Mouse (Mus musculus): ENCODE results near the gene Pcp4l1.

Pcp4l1 gene

DNA sequence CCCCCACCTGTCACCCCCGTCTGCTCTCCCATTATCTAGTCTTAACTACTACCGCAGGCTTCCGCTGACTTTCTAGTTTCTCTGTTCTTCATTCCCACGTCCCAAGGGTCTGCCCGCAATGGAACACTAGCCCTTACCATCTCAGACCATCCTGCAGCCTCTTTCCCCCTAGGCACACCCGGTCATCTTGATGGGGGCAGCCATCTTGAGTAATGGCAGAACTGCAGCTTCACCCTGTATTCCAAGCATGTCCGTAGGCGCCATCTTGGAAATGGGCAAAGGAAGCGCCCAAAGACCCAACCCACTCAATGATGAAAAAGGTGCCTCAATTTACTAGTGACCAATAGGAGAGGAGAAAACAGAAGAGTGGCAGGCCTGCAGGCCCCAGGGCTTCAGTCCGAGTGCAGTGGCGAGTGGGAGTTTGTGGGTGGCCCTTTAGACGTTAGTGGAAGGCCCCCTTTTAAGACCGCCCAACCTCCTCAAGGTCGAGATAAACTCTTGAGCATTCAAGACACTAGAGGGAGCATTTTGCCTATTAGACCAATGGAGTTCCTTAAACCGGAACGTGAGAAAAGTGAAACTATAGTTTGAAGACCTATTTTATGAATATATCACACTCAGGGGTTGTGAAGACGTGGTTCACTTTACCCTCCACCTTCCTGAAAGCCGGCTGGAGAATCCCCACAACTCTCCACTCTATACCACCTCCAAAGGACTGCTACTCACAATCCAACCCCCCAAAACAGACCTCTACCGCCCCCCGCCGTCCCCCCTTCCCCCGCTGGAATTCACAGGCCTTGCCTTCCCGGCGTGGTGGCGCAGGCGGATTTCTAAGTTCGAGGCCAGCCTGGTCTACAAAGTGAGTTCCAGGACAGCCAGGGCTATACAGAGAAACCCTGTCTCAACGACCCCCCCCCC, 26.4 kb upstream of the Pcp4l1 start, which contains the start of gene Tomm40l:
Tomm40l (minus strand) TSS at position 277 of the 918 bp plus-strand sequence.
- peak; percentile 92 to 93 for DNase-seq (ENCODE audit: low read depth in 2 of 2, low spot score in 2 of 2)

DNA sequence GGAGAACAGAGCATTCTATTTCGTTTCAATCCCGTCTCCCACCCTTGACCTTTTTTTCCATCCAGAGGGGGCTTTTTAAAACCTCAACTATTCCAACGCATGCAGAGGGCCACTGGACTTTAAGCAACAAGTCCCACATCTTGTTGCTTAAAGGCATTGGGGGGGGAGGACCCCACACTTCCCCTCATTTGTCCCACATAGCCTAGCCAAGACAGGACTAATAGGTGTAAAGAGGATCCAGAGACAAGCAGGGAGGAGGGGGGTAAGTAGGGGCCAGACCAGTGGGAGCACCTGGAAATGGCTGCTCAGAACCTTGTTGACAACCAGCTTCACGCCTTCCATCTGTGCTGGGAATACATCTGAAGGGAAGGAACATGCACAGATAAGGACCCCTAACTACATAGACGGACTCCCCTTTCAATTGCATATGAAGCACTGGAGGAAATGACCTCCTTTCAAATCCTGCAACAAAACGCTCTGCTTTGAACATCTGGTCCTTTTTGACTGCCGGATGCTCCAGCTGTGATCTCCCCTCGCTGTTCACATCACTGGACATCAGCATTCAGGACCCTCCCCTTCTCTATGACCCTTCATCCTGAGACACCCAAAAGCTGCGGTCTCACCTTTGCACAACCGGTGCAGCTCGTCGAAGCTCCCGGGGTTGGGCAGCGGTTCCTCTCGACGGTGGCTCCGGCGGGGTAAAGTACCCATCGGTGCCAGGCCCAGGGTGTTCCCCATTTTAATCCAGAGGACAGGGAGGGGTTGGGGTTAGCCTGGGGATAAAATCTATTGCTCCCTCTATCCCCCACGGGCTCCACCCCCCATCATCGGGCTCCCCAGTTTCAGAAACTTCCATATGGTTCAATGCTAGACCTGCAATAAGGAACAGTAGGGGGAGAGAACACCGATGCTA, 25.5 kb upstream of the Pcp4l1 start:
- DNase-seq (ENCODE audit: low read depth in 2 of 2, low spot score in 2 of 2) = no peak

DNA sequence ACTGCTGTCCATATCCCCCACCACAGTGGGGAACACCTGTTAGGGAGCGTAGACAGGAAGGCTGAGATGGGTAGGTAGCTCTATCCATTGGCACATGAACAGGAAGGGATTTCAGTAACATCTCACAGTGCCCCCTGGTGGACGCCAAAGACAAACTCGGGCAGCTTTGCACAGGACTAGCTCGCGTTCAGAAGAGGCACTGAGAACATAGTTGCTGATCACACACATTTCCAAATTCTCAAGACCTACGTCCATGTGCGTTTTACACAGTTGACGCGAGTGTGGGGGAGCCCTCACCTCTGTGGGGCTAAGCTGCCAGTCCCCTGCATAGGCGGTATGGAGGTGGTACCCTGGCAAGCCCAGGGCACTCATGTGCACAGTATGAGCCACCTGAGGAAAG, 24.8 kb upstream of the Pcp4l1 start:
- peak; percentile 68 to 77 for DNase-seq (ENCODE audit: low read depth in 2 of 2, low spot score in 2 of 2)

DNA sequence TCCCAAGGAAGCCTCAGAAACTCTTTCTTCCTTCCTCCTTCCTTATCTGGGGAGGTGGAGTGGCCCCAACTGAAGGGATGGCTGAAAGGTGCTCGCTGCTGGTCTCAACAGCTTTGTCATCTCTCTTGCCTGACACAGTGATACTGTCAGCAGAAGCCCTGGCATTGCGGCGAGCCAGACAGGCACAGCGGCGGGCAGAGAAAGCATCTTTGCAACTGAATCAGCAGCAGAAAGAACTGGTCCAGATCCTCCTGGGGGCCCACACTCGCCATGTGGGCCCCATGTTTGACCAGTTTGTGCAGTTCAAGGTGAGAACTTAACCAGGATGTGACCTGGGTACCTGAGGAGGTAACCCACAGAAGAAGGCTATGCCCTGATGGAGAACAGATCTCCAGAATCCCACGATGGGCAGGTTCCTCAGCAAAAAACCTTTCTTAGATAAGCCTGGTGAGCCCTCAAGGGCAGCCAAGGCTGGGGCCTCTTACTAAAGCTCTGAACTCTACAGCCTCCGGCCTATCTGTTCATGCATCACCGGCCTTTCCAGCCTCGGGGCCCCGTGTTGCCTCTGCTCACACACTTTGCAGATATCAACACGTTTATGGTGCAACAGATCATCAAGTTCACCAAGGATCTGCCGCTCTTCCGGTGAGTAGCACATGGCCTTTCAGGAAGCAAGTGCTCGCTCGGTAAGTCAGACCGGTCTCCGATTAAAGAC, 20.3 kb upstream of the Pcp4l1 start:
- DNase-seq (ENCODE audit: low read depth in 2 of 2, low spot score in 2 of 2) = no peak

DNA sequence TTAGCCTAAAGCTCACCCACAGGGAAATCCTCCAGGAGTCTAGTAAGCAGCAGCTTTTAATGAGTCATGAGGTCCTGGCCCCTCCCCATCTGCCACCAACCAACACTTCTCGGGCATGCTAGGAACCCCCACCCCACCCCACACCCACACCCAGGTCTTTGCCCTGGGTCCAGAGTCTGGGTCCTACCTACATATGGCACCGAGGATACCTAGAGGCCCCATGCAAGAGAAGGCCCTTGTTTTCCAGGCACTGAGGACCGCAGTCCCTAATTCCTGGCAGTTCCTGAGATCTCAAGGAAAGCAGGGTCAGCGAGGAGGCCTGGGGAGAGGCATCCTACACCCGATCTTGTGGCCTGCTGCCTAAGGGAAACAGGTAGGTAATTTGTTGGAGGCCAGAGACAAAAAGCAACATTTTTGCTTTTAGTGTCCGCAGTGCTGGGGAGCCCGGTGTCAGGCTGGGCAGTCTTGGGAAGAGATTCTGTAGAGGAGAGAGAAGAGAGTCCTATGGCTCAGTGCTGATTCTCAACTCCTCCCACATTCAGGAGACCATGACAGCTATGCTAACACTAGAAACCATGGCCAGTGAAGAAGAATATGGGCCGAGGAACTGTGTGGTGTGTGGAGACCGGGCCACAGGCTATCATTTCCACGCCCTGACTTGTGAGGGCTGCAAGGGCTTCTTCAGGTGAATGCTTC, 17.9 kb upstream of the Pcp4l1 start, which contains the start of gene Nr1i3:
Nr1i3 (plus strand) TSS at position 170 of the 696 bp plus-strand sequence.
- no peak for DNase-seq (ENCODE audit: low read depth in 2 of 2, low spot score in 2 of 2)

DNA sequence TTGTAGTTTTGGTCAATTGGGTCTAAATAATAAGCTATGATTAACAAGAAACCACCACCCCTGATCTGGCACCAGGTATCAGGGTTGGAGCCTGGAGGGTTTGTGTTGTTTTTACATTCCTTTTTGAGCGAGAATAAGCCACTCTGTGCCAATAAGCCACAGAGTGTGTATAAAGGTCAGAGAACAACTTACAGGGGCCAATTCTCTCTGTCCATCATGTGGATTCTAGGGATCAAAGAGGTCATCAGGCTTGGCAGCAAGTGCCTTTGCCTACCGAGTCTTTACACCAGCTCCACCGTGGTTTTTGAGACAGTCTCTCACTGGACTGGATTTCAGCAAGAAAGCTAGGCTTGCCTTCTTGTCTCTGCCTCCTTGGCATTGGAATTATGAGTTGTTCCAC, 16.8 kb upstream of the Pcp4l1 start:
- no peak for DNase-seq (ENCODE audit: low read depth in 2 of 2, low spot score in 2 of 2)

DNA sequence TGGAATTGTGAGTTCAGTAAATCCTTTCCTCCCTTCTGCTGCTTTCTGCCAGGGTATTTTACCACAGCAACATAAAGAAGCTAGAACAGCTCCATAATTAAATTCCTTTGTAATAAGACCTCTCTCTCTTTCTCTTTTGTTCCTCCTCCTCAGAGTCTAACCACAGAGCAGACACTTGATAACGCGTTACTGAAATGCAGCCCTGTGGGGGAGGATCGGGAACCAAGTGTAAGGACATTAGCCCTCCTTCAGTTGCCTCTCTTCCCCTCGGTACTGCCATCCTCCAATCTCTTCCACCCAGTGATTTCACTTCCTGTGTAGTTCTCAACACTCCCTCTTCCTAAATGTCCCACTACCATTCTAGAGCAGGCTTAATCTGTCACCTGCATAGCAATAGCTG, 13.3 kb upstream of the Pcp4l1 start:
- no peak for DNase-seq (ENCODE audit: low read depth in 2 of 2, low spot score in 2 of 2)

DNA sequence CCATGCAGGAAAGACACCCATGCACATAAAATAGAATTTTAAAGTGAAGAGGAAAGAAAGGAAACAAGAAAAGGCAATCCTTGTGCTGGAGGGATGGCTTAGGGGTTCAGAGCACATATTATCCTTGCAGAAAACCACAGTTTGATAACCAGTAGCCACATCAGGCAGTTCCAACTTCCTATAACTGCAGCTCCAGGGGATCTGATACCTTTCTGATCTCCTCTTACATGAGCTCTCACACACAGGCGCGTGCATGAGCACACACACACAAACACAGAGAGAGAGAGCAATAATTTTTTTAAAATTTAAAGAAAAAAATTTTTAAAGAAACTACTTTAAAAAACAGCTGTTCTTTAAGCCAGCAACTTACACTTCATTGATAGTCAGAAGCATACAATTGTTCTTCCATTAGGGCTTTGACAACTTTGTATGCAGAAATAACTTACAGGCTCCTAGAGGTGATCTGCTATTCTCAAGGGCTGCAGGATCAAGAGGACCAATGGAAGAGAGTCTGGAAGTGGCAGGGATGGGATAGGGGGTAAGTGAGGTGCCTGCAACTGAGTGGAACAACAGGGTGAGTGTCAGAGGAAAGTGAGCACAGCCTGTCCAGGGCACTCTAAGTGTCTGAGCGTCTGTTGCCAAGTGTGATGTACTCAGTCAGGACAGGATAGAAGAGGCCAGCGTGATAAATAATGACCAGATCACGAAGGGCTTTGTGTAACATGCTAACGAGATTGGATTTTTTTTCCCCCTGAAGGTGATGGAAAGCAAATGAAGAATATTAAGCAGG, 9.8 kb upstream of the Pcp4l1 start:
- DNase-seq (ENCODE audit: low read depth in 2 of 2, low spot score in 2 of 2) = no peak

DNA sequence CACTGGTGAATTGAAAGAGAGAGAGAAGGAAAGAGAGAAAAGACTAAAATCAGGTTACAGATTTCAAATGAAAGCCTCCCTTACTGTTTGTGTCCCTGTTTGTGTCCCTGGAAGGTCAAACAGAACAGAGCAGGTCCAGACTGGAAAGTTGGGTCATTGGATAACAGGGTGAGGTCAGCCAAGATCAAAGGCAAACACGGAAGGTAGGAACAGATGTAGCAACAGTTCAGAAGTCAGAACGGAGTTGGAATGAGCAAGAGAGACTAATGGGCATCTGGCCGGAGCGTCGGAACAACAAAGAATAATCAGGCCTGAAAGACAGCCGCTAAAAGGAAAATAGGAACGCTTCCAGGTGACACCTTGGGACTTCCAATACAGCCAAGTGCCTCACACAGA, 8.2 kb upstream of the Pcp4l1 start:
- DNase-seq (ENCODE audit: low read depth in 2 of 2, low spot score in 2 of 2) = no peak

DNA sequence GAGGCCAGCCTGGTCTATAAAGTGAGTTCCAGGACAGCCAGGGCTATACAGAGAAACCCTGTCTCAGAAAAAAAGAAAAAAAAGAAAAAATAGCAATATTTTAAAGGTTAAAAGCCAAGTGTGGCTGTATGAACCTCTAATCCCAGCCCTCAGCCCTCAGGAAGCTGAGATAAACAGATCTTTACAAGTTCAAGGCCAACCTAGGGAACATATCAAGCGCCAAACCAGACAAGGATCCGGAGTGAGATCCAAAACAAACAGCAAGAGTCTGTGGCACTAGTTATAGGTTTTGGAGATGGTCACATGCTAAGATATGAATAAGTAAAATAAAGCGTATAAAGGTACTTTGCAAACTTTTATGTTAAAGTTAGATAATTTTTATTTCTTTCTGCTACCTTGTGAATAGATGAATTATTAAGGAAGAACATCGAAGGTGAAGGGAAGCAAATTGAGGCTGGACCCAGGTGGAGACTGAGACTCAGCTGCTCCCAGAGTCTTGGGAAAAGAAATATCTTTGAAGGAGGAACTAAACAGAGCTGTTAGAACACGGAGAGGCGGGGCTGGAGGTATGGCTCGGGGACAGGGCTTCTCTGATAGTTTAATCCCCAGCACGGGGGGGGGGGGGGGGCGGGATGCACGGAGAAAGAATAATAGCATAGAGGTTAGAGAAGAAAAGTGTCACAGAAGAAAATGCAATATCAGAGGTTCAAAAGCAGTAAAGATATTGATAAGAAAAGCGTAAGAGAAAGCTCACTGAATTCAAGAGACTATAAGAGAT, 7.6 kb upstream of the Pcp4l1 start:
- DNase-seq (ENCODE audit: low read depth in 2 of 2, low spot score in 2 of 2) = no peak

DNA sequence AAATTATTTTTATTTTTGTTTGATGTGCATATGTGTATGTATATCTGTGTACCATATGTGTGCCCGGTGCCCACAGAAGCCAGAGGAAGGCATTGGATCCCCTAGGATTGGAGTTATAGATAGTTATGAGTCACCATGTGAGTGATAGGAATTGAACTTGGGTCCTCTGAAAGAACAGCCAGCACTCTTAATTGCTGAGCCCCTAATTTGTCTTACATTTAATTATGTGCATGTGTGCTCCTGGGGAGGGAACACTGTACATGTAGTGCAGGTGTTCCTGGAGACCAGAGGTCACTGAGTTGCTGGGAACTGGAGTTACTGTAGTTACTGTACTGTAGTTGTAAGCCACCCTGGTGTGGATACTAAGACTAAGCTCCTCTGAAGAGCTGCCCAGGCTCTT, 4.7 kb upstream of the Pcp4l1 start:
- no peak for DNase-seq (ENCODE audit: low read depth in 2 of 2, low spot score in 2 of 2)

DNA sequence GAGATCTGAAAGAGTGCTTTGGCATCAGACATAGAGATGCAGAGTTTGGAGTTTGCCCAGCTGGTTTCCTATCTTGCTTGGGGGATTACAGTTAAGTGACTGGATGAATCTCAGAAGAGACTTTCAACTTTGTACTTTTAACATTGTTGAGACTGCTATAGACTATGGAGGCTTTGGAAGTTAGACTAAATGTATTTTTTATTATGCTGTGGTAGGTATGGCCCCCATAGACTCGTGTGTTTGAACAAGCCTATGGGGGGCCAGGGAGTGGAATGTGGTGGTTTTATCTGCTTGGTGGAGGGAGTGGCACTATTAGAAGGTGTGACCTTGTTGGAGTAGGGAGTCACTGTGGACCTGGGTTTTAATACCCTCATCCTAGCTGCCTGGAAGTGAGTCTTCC, 3.5 kb upstream of the Pcp4l1 start:
- no peak for DNase-seq (ENCODE audit: low read depth in 2 of 2, low spot score in 2 of 2)

DNA sequence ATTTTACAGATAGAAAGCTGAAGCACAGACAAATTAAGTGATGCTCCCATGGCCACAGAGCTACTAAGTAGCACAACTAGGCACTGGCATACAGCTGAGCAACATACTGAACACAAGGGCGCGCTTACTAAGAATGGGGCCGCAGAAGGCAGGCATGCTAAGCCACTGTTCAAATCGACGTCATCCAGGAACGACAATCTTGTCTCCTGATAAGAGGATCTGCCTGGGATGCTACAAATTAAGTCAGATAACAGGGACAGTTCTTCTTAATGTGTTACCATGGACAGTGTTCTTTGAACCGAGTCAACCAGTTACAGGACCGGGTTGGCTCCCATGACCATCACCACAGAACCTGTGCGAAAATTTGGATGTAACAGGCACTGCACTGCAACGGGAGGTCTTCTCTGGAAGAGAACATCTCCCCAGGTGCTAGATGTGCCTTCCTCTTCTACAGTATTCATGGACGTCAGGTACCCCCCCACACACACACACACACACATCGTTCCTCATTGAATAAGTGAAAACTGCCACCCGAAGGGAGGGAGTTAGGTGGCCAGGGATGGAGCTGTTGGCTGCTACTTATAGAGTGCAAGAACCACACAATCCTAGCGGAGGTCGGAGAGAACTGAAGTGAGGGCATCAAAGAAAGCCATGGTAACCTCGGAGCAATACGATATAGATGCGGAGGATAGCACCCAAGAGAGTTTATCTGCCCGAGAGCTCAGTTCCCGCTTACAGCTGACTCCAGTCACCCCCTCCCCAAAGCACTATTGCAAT, 834 bp downstream of the Pcp4l1 start:
- no peak for DNase-seq (ENCODE audit: low read depth in 2 of 2, low spot score in 2 of 2)

DNA sequence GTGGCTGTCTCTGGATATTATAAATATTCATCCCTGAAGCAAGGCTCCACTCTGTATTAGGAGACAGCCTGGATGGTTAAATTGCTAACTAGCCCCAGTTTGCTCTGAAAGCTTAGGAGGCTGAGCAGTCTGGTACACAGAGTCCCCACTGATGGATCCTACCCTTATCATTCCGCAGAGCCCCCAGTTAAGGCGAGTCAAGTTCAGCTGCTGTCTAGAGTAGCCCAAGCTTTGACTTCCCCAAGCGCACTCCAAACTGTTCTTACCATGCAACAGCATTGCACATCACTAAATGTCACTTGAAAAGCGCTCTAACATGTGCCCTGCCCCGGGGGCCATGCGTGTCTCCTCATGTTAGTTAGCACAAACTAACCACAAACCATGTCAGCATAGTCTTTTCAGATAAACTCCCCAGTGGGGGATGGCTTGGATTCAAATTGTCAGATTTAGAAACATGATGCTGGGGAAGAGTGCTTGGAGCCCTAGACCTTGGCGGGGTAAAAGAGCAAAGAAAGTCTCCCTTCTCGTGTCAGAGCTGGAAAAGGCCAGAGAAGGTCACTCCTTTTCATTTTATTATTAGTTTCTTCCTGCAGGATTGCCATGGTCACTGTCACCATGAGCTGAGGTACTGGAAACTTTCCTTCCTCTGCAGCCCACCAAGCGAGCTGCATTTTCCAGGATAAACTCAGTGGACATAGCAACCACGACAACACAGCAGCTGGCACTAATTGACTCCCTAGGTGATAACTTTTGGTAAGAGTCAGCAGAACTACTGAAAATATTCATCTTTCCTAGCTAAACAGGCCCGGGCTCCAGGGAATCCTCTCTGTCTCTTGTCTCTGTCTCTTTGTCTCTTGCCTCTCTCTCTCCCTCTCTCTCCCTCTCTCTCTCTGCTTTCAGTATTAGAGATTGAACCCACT, 1.9 kb downstream of the Pcp4l1 start:
- no peak for DNase-seq (ENCODE audit: low read depth in 2 of 2, low spot score in 2 of 2)

DNA sequence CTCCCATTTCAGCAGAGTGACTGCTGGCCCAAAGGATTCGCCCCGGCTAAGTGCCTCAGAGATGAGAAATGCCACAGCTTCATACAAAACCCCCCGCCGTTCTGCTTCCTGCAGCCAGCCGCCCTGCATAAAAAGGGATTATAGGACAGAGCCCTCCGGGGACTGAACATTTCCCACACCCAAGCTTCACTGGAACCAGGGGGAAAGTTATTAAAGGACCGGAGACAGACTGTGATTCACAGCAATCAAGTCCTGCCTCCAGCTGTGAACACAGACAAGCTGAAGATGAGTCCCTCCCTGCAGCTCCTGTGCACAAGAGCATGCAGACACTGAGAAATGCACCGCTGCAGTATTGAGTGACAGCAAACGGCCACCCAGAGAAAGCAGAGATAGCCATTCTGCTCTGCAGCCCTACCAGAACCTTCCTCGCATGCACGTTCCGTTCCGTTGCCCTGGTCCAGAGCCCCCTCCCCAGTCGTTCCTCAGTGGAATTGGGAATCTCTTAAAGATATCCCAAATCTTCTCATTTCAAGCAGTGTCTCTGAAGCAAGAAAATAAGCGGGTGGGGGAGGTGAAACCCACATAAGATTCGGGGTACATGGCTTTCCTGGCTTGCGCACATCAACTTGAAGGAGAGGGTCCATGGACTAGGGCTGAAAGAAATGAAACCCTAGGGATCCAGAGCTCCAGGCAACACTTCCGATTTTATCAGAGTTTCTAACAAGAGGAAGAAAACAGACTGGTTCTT, 2.8 kb downstream of the Pcp4l1 start:
- no peak for DNase-seq (ENCODE audit: low read depth in 2 of 2, low spot score in 2 of 2)

DNA sequence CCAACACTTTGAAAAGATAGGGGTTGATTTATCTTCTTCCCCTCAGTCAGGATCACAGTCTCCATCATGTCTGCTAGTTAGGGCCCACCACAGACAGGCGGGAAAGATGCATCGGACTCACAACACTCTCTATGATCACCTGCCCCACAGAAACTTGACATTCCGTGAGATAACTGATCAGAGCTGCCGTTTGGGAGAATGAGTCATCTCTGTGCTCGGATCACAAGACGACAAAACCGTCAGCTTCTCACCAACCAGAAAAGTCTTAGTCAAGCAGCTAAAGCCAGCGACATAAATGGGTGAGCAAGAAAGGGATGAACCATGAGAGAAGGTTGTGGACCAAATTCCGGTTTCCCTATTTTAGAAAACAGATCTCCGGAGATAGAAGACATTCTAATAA, 3.8 kb downstream of the Pcp4l1 start:
- DNase-seq (ENCODE audit: low read depth in 2 of 2, low spot score in 2 of 2) = no peak

DNA sequence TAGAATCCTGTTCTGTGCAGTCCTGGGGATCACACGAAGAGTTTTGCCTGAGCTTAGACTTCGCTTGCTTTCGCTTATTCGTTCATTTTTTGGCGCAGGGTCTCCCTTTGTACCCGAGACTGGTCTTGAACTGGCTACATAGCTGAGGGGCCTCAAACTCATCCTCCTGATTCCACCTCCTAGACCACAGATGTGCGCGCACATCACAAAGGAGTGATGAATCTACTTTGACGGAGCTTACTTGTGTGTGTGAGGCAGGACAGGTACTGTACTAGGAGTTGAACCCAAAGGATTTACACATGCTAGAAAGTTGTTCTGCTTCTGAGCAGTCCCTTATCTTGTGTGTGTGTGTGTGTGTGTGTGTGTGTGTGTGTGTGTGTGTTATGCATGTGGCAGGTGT, 5.2 kb downstream of the Pcp4l1 start:
- no peak for DNase-seq (ENCODE audit: low read depth in 2 of 2, low spot score in 2 of 2)
